ENCODE assay signal across 27 mouse cellular contexts in genomic region chr5:137410549-137410948, GRCm38 (mm10).
"Had no signal": no experiment of that assay in that cellular context is flagged by ENCODE, and none has a peak within 500 bp of the region (broad histone marks: within the 10 kb centered on the region; RNA-seq: fewer than 3 reads in every experiment).

No protein-coding gene starts in this region.

- H3K27me3 ChIP-seq: embryonic facial prominence, embryonic 12.5 days; embryonic facial prominence, embryonic 13.5 days; embryonic facial prominence, embryonic 15.5 days; forebrain, embryonic 12.5 days; forebrain, embryonic 13.5 days; forebrain, embryonic 15.5 days had no signal

- H3K9me3 ChIP-seq: embryonic facial prominence, embryonic 10.5 days; embryonic facial prominence, embryonic 12.5 days; embryonic facial prominence, embryonic 13.5 days; embryonic facial prominence, embryonic 15.5 days; forebrain, embryonic 10.5 days; forebrain, embryonic 12.5 days; forebrain, embryonic 13.5 days; forebrain, embryonic 15.5 days had no signal

- H3K4me3 ChIP-seq: embryonic facial prominence, embryonic 10.5 days; embryonic facial prominence, embryonic 12.5 days; embryonic facial prominence, embryonic 13.5 days; embryonic facial prominence, embryonic 15.5 days; erythroblast, embryonic 14.5 days; forebrain, embryonic 10.5 days; forebrain, embryonic 12.5 days; forebrain, embryonic 13.5 days; forebrain, embryonic 15.5 days; gastrocnemius, adult 2 months had no signal

- H3K4me1 ChIP-seq: embryonic facial prominence, embryonic 15.5 days had no signal

- H3K4me2 ChIP-seq: embryonic facial prominence, embryonic 12.5 days; embryonic facial prominence, embryonic 13.5 days; embryonic facial prominence, embryonic 15.5 days; forebrain, embryonic 12.5 days; forebrain, embryonic 13.5 days; forebrain, embryonic 15.5 days had no signal

- H3K9ac ChIP-seq: embryonic facial prominence, embryonic 12.5 days; embryonic facial prominence, embryonic 13.5 days; embryonic facial prominence, embryonic 15.5 days; forebrain, embryonic 12.5 days; forebrain, embryonic 13.5 days; forebrain, embryonic 15.5 days; forebrain, postnatal 0 days had no signal

- DNase-seq: cerebellum, adult 2 months; cerebellum, adult 8-10 months; cerebellum, adult 9-10 months; cerebellum, adult 9-11 months; cerebellum, postnatal 14 days; cerebellum, postnatal 25 days; cerebellum, postnatal 36 days; embryo, embryonic 11 days; forebrain, postnatal 0 days; gastrocnemius, adult 2 months; gastrocnemius, postnatal 10 days; gastrocnemius, postnatal 14 days; gastrocnemius, postnatal 25 days; gastrocnemius, postnatal 36 days; heart, adult 11 months; heart, adult 18-20 months had no signal

- ATAC-seq: forebrain, embryonic 13.5 days; forebrain, embryonic 14.5 days; forebrain, embryonic 15.5 days; forebrain, embryonic 16.5 days; forebrain, postnatal 0 days had no signal

- H3K27ac ChIP-seq: embryonic facial prominence, embryonic 10.5 days; embryonic facial prominence, embryonic 12.5 days; embryonic facial prominence, embryonic 13.5 days; embryonic facial prominence, embryonic 15.5 days; forebrain, embryonic 10.5 days; forebrain, embryonic 12.5 days; forebrain, embryonic 13.5 days; forebrain, embryonic 15.5 days; gastrocnemius, adult 2 months had no signal

- H3K36me3 ChIP-seq: embryonic facial prominence, embryonic 10.5 days; embryonic facial prominence, embryonic 12.5 days; embryonic facial prominence, embryonic 13.5 days; embryonic facial prominence, embryonic 15.5 days; forebrain, embryonic 10.5 days; forebrain, embryonic 12.5 days; forebrain, embryonic 15.5 days had no signal
